Mouse (Mus musculus) lung, adult 2 months (tissue): ENCODE results near the gene Smim12.

Source experiments
- CTCF ChIP-seq: fragments of 200-500 bp; IDR thresholded peaks from 2 replicates; pipeline ENCODE4 v1.5.1; 2011; ENCODE audit warnings: mild to moderate bottlenecking, low read length, control low read depth; ENCODE audit not compliant: insufficient read depth
- POLR2A ChIP-seq: fragments of 200-500 bp; IDR thresholded peaks from 2 replicates; pipeline ENCODE4 v1.6.1; 2011; ENCODE audit warnings: low read depth, mild to moderate bottlenecking, control low read depth, low read length, borderline replicate concordance; ENCODE audit errors: extremely low read depth

GRCm38 (mm10) chr4:127249701-127250349, 6.2 kb downstream of the Smim12 start:
- TF ChIP-seq CTCF: peak; percentile 94
- TF ChIP-seq POLR2A: no peak
